11 mouse cellular contexts compared by ENCODE assay signal in the genomic region with DNA sequence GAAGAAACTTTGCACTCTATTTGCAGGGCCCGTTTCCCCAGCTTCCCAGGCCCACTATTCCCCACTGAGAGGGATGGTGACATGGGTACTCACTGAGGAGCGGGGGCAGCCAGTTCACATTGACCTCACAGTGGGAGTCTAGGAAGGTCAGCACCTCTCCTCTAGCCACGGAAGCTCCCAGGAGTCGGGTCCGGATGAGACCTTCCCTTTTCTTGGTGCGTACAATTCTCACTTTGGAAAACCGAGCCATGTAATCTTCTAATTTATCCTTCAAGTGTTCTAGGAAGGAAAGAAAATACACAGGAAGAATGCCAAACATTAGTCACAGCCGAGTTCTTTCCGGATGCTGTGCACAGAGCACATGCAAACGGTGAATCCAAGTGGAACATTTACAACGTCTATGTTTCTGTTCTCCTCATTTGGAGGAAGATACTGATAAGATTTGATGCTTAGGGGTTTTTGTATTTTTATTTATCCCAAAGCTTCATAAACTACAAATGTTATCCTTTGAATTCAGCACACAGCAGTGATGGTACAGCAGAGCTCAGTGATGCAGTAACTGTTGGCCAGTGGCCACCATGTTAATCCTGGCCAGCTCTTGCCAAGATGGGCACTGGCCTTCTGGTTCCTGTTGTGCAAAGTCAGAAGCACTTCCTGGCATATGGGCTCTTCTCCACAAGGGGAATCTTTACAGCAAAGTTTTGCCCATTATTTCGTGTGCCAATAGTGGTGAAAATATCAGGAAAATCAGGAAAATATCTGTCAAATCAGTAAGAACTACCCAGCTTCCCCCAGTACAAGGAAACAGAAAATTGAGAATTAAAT.
DNase-seq lines count a peak whose midpoint lies in the region; ATAC-seq and TF ChIP-seq lines count a peak whose summit lies in the region.
"Had no signal": no experiment of that assay in that cellular context is flagged by ENCODE, and none has a peak within 500 bp of the region (broad histone marks: within the 10 kb centered on the region; RNA-seq: fewer than 3 reads in every experiment).

No protein-coding gene starts in this region.

- H3K4me1 ChIP-seq in midbrain, embryonic 15.5 days = 0 out of 2 replicates have a peak, but pooled peaks cover 7% of the 10 kb centered on the region
- no peaks in the 10 kb centered on the region for H3K4me1 ChIP-seq in intestine, postnatal 0 days (replicated peaks; ENCODE audit: control insufficient read depth, insufficient read depth, low read length)
- H3K4me1 ChIP-seq: megakaryocyte, embryonic 14.5 days had no signal

- no peak overlapping the region for H3K27ac ChIP-seq in midbrain, embryonic 15.5 days
- no peak overlapping the region for H3K27ac ChIP-seq in intestine, postnatal 0 days (ENCODE audit: low read depth, low read length)
- H3K27ac ChIP-seq: limb, embryonic 13.5 days had no signal

- no peak overlapping the region for H3K4me2 ChIP-seq in midbrain, embryonic 15.5 days
- no peak overlapping the region for H3K4me2 ChIP-seq in intestine, postnatal 0 days (replicated peaks; ENCODE audit: low read depth)
- H3K4me2 ChIP-seq: limb, embryonic 13.5 days had no signal

- no peaks in the 10 kb centered on the region for H3K36me3 ChIP-seq in midbrain, embryonic 15.5 days (replicated peaks)
- no peaks in the 10 kb centered on the region for H3K36me3 ChIP-seq in intestine, postnatal 0 days (ENCODE audit: control insufficient read depth, insufficient read depth)
- H3K36me3 ChIP-seq: limb, embryonic 13.5 days had no signal

- peak; percentile 70 for ATAC-seq in frontal cortex, adult (ENCODE audit: low TSS enrichment)
- ATAC-seq in midbrain, embryonic 15.5 days (replicated peaks) = peak; percentile 64; the same call in 1 of the 2 replicates
- no peak for ATAC-seq in CD4-positive, CD25-positive, alpha-beta regulatory T cell, adult 4 months
- ATAC-seq in intestine, postnatal 0 days = no peak

- 38% methylated on average over 12 of the region's 12 CpGs for WGBS in midbrain, embryonic 15.5 days
- WGBS in intestine, postnatal 0 days = 53% methylated on average over 12 of the region's 12 CpGs

- DNase-seq in frontal cortex, postnatal 25 days (ENCODE audit: low spot score in 2 of 2) = no peak
- DNase-seq in left cerebral cortex, postnatal 4 days = peak; percentile 93
- DNase-seq in left cerebral cortex, adult 18-20 months (ENCODE audit: low spot score in 2 of 2) = no peak
- DNase-seq in cerebellum, adult 8-10 months = peak; percentile 90
- DNase-seq: spleen, adult 18-20 months had no signal

- no peak for TF ChIP-seq CTCF in intestine, postnatal 0 days (IDR thresholded peaks at IDR 0.05; ENCODE audit: low read depth)

- H3K27me3 ChIP-seq in midbrain, embryonic 15.5 days (replicated peaks) = no peaks in the 10 kb centered on the region
- H3K27me3 ChIP-seq in intestine, postnatal 0 days (replicated peaks; ENCODE audit: control insufficient read depth, insufficient read depth, low read length) = no peaks in the 10 kb centered on the region
- H3K27me3 ChIP-seq: megakaryocyte, embryonic 14.5 days had no signal

- no peak overlapping the region for H3K9ac ChIP-seq in midbrain, embryonic 15.5 days
- no peak overlapping the region for H3K9ac ChIP-seq in intestine, postnatal 0 days (ENCODE audit: low read depth, low read length)
- H3K9ac ChIP-seq: limb, embryonic 13.5 days had no signal

- intact Hi-C loops in left cerebral cortex, postnatal 4 days (cut with DNase I) = no loop called here

- no peaks in the 10 kb centered on the region for H3K9me3 ChIP-seq in midbrain, embryonic 15.5 days
- H3K9me3 ChIP-seq in intestine, postnatal 0 days (ENCODE audit: control insufficient read depth) = no peaks in the 10 kb centered on the region
- H3K9me3 ChIP-seq: limb, embryonic 13.5 days; megakaryocyte, embryonic 14.5 days had no signal

- H3K4me3 ChIP-seq in midbrain, embryonic 15.5 days = no peak overlapping the region
- H3K4me3 ChIP-seq in intestine, postnatal 0 days (ENCODE audit: low read depth, low read length) = no peak overlapping the region
- H3K4me3 ChIP-seq: limb, embryonic 13.5 days; megakaryocyte, embryonic 14.5 days had no signal

Comparison
In these comparisons a context has a peak if more than half of its experiments do, and no peak if none do; other contexts are left out.
1. DNase-seq: peak in left cerebral cortex, postnatal 4 days (single experiment) and cerebellum, adult 8-10 months (single experiment); none in frontal cortex, postnatal 25 days (0 of 2) and left cerebral cortex, adult 18-20 months (0 of 2).
2. ATAC-seq: peak in frontal cortex, adult (single experiment) and midbrain, embryonic 15.5 days (single experiment); none in CD4-positive, CD25-positive, alpha-beta regulatory T cell, adult 4 months (single experiment) and intestine, postnatal 0 days (single experiment).